Mouse (Mus musculus) C2C12 (cell line): ENCODE results near the gene Gm43064.

ENCODE experiments used
- CEBPB ChIP-seq: IDR thresholded peaks from one replicate; pipeline ENCODE4 v1.6.1; 2011; ENCODE audit warnings: low read depth, mild to moderate bottlenecking, control low read depth, moderate library complexity
- CTCF ChIP-seq: IDR thresholded peaks from one replicate; pipeline ENCODE4 v1.5.1; 2011; ENCODE audit not compliant: control insufficient read depth, insufficient read depth, insufficient read length
- FOSL1 ChIP-seq: IDR thresholded peaks from one replicate; pipeline ENCODE4 v1.8.0; 2011; ENCODE audit warnings: mild to moderate bottlenecking, low read length; ENCODE audit not compliant: poor library complexity, insufficient read depth, severe bottlenecking
- MAX ChIP-seq: IDR thresholded peaks from one replicate; pipeline ENCODE4 v1.6.1; 2011; ENCODE audit warnings: mild to moderate bottlenecking, control low read depth
- MYOG ChIP-seq: IDR thresholded peaks from one replicate; pipeline ENCODE4 v1.6.1; 2011; ENCODE audit not compliant: control insufficient read depth, insufficient read length; ENCODE audit errors: extremely low read depth

DNA sequence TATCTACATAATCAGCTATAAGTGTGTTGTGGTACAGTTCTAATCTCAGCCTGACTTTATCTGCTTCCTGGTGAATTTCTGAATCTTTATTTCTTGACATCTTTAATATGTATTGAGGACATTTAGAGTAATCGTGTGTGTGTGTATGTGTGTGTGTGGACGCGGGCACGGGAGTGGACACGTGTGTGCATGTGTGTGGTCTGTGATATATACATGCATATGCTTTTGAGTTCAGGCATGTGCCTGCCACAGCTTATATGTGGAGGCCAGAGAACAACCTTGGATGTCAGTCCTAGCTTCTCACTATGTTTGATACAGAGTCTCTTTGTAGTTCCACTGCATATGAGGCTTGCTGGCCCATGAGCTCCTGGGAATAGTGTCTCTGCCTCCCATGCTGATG, 27.1 kb downstream of the Gm43064 start:
- TF ChIP-seq CTCF = no peak
- no peak for TF ChIP-seq CEBPB
- TF ChIP-seq FOSL1 = no peak
- no peak for TF ChIP-seq MAX
- TF ChIP-seq MYOG = no peak
